Mouse (Mus musculus) brown adipose tissue, adult 24 weeks (tissue): Measurements from ENCODE around the gene Styx. TPM values are rescaled to one million over a fixed set of nuclear protein-coding genes. Genes with fewer than 3 reads are reported as not detected.
A peak's percentile ranks its signal among the peaks of the same experiment; 100 is the strongest.
"Not testable (repeated sequence)": the region's sequence is repeated elsewhere in the genome, so short reads cannot be mapped to it uniquely, and the experiment has no call there.

Experiments used
- H3K27ac ChIP-seq: fragments of 200-500 bp; replicated peaks from 2 replicates; pipeline ENCODE4 v1.5.1; 2012; ENCODE audit warnings: low read depth, mild to moderate bottlenecking, low read length
- H3K4me1 ChIP-seq: fragments of 200-500 bp; 2 replicates; pipeline ENCODE4 v1.6.1; 2012; ENCODE audit warnings: low read length, mixed read lengths; ENCODE audit not compliant: control insufficient read depth, insufficient read depth, insufficient read length
- H3K4me3 ChIP-seq: fragments of 200-500 bp; 2 replicates; pipeline ENCODE4 v1.5.1; 2012; ENCODE audit warnings: low read depth, mild to moderate bottlenecking, low read length, moderate library complexity; ENCODE audit not compliant: insufficient read depth
- polyA plus RNA-seq: library from polyadenylated mRNA; stranded (reverse); fragments of >200 nt; gene quantifications from 2 replicates; pipeline ENCODE4 v1.2.4, GENCODE M21; 2012; ENCODE audit not compliant: missing spikeins, insufficient read depth, insufficient read length

Styx gene
- polyA plus RNA-seq, 1 experiment, result 16.1 TPM

DNA sequence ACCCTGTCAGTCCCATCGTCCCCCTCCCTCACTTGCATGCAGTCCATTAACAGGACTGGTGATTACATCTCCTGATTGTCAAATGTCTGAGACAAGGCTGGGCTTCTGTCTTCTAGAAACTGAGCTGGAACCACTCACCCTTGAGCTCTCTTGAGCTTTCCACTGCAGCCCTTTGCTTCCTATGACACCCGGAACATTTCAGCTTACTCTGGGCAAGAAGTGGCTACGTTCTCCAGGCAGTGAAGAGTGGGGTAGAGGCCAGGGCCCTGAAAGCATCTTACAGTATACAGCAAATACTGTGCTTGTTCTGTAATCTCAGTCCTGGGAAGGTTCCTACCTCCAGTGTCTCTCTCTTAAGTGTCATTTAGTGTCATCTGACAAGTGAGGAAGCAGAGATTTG lies 38.3 kb downstream of the Styx start:
- Histone ChIP-seq H3K27ac (peak overlapping the region; percentile 54), H3K4me3 (peak overlapping the region; percentile 86), H3K4me1 (peaks cover 2% of the 10 kb centered on the region; the same call in 1 of the 2 replicates)

DNA sequence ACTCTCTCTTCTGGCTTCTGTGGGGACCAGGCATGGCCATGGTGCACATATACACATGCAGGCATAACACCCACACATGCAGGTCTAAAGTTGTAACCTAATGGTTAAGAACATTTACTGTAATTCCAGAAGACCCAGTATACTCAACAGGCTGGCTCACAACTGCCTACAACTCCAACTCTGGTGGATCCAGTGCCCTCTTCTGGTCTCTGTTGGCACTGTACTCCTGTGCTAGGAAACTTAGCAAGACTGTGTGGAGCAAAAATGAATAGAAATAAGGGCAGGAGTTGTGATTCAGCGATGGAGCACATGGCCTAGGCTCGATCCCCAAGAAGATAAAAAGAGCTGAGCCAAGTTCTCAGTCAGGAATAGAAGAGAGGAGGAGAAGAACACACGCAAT lies 48.9 kb downstream of the Styx start:
- H3K4me3 ChIP-seq, result no peak overlapping the region
- H3K27ac ChIP-seq, result no peak overlapping the region
- H3K4me1 ChIP-seq, result no peaks in the 10 kb centered on the region

DNA sequence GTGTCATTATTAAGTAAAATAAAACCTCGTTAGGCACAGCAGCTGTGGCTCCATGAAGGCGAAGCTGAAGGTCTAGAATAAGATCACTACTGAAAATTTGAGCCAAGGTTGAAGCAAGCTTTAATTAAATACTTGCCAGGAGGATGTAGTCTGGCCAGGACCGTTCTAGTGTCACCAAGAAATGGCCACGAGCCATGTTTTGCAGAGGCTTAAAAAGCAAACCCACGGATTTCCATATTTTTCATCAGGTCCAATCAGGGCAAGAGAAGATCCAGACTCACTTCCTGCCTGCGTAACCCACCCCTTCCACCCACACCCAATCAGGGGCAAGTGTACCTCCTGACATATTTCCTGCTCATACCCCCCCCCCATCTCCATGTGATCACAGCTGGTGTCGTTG lies 52.8 kb downstream of the Styx start:
- Histone ChIP-seq H3K4me1 (no peaks in the 10 kb centered on the region), H3K4me3 (no peak overlapping the region), H3K27ac (no peak overlapping the region)

DNA sequence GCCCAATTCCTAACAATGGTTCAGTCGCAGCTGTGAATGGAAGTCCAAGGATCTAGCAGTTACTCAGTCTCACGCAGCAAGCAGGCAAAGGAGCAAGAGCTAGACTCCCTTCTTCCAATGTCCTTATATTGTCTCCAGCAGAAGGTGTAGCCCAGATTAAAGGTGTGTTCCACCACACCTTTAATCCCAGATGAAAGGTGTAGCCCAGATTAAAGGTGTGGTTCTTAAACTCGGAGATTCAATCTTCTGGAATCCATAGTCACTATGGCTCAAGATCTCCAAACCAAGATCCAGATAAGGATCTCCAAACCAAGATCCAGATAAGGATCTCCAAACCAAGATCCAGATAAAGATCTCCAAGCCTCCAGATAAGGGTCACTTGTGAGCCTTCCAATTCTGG lies 53.9 kb downstream of the Styx start, which contains the start of gene Gnpnat1:
TSS of gene Gnpnat1 (minus strand) at position 101 of the 400 bp plus-strand sequence.
- H3K27ac ChIP-seq, H3K4me1 ChIP-seq, H3K4me3 ChIP-seq: not testable (repeated sequence)

DNA sequence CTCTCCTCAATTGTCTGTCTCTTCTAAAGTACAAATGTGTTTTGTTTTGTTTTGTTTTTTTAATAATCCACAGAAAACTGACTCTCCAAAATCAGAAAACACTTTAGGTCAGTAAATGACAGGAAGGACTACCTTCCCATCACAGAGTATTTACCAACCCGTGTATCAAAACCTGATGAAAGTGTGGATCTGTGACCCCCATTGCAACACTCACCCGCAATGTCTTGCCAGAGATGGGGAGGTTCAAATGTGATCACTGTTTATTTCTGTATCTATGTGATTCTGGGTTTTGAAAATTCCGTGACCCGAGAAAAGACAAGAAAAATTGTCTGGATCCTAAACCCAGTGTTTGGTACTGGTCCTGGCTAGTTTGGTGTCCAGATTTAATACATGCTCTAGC lies 65.4 kb downstream of the Styx start:
- no peak overlapping the region for H3K4me3 ChIP-seq
- H3K27ac ChIP-seq, result no peak overlapping the region
- peaks cover 2% of the 10 kb centered on the region; the same call in 1 of the 2 replicates for H3K4me1 ChIP-seq

DNA sequence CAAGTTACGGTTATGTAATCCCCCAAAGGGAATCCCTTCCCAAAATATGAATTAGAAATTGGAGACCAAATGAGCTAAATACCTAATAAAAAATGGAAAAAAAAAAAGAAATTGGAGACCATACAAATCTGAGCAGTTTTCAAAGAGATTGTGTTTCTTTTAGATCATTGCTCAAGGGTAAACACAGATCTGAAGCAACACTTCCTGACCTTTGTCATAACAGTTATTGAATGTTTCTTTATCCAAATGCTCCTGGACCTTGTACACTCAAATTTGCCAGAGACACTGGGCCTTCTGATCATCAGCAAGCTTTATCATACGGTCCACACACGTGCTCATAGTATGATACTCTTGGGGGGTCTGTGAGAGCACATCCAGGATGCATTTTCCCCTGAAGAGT lies 67.7 kb downstream of the Styx start:
- Histone ChIP-seq H3K4me1 (peaks cover 2% of the 10 kb centered on the region; the same call in 1 of the 2 replicates), H3K27ac (peak overlapping the region; percentile 39; the same call in 1 of the 2 replicates), H3K4me3 (no peak overlapping the region)

DNA sequence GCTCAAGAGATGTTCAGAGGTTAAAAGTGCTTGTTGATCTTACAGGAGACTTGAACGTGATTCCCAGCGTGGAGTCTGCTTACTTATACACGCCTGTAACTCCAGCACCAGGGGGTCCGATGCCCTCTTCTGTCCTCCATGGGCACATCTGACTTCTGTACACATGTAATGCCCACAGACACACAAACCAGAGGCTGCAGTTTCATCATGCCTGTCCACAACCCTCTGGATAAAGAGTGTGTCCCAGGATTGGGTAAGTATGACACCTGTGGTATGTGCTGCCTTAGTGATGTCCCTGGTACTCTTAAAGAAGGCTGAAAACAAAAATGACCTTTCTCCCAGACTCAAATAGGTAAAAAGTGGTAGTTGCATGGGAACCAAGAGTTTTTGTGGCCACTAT lies 68.4 kb downstream of the Styx start:
- H3K4me3 ChIP-seq, result no peak overlapping the region
- no peak overlapping the region for H3K27ac ChIP-seq

DNA sequence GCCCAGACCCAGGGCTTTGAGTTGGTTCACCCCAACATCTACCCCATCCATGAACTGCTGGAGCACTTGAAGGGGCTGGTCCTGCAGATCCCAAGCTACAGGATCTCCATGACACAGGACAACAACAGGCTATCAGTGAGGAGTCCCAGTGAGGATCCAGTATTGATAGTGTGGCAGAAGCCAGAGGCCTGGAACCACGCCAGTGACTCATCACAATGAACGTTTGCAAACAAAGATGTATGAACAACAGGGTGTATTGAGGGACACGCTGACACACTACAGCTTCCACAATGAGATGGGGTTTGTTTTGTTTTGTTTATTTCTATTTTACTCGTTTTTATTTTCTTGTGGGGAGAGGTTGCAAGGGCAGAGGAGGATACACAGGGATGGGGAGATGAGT lies 71.5 kb downstream of the Styx start:
- Histone ChIP-seq H3K4me3 (no peak overlapping the region), H3K27ac (no peak overlapping the region), H3K4me1 (peaks cover 2% of the 10 kb centered on the region; the same call in 1 of the 2 replicates)

More for the DNA sequence above, 68.4 kb downstream of the Styx start:
- H3K4me1 ChIP-seq, result peaks cover 2% of the 10 kb centered on the region; the same call in 1 of the 2 replicates

DNA sequence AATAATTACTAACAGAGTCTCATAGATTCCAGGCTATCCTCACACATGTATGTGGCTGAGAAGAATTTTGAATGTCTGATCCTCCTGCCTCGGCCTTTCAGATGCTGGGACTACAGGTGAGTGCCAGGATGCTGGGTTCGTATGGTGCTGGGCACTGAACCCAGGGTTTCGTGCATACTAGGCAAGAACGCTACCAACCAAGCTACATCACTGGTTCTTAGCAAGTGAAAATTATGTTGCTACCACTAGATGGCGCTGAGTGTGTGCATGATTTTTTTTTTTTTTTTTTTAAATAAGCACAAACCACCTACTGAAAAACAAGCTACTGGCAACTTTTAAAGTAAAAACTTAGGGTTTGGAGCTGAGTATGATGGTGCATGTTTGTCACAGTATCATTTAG lies 72.3 kb downstream of the Styx start:
- Histone ChIP-seq H3K27ac (no peak overlapping the region), H3K4me3 (no peak overlapping the region), H3K4me1 (peaks cover 2% of the 10 kb centered on the region; the same call in 1 of the 2 replicates)

DNA sequence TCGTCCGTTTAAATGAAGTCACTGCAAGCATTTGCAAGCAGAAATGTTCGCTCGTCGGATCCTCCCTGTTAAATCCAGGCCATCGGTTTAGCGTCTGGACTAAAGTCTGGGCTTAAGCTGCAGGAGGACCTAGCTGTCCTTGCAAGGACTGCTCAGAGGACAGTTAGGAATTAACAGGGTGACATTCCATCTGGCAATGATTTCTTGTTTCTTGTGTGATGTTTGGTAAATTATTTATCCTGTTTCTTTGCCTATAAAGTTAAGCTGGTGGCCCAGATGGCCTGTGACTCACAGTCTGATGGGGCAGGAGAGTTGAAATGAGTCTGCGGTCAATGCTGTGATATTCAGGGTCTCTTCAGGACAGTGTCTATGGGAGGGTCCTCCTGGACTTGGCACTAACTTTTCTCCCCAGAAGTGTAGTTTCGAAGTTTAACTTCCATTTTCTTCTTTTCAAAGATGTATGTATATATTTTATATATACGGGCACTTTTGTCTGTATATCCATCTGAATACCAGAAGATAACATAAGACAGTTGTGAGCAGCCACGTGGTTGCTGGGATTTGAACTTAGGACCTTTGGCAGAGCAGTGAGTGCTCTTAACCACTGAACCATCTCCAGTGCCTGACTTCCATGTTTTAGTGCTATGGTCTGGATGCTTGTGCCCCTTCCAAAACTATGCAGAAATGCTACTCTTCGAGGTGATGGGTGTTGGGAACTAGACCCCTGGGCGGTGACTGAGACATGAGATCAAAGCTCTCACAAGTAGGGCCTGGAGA lies 79.4 kb downstream of the Styx start:
- H3K4me3 ChIP-seq, result no peak overlapping the region
- H3K27ac ChIP-seq, result no peak overlapping the region
- H3K4me1 ChIP-seq, result no peaks in the 10 kb centered on the region

DNA sequence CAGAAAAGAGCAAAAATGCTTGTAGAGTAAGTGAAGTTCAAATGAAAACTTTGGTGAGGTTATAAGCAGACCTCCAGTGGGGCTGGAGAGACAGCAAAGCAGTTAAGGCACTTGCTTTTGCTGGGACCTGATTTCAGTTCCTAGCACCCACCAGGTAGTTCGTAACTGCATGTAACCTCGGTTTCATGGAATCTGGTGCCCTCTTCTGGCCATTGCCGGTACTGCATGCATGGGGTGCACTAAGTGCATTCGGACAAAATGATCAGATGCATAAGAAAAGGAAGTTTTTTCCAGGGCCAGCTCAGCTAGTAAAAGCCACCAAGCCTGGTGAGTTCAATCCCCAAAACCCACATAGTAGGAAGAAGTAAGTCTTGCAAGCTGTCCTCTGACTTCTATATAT lies 81.1 kb downstream of the Styx start:
- no peak overlapping the region for H3K4me3 ChIP-seq
- H3K27ac ChIP-seq, result no peak overlapping the region
- H3K4me1 ChIP-seq, result no peaks in the 10 kb centered on the region

DNA sequence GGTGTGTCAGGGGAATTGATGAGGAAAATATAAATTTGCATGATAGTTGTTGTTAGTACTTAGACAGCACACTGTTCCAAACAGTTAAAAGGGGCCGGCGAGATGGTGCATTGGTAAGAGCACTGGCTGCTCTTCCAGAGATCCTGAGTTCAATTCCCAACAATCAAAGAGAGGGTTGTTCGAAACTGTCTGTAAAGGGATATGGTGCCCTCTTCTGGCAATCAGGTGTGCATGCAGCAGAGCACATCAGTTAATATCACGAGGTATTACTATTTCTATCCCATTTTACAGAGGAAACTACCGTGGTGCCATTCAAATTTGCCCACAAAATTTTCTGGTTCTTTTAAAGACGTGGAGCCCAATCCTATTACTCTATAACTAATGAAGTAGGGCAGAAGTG lies 83.3 kb downstream of the Styx start:
- Histone ChIP-seq H3K27ac (no peak overlapping the region), H3K4me1 (peaks cover 6% of the 10 kb centered on the region; the same call in 1 of the 2 replicates), H3K4me3 (no peak overlapping the region)

DNA sequence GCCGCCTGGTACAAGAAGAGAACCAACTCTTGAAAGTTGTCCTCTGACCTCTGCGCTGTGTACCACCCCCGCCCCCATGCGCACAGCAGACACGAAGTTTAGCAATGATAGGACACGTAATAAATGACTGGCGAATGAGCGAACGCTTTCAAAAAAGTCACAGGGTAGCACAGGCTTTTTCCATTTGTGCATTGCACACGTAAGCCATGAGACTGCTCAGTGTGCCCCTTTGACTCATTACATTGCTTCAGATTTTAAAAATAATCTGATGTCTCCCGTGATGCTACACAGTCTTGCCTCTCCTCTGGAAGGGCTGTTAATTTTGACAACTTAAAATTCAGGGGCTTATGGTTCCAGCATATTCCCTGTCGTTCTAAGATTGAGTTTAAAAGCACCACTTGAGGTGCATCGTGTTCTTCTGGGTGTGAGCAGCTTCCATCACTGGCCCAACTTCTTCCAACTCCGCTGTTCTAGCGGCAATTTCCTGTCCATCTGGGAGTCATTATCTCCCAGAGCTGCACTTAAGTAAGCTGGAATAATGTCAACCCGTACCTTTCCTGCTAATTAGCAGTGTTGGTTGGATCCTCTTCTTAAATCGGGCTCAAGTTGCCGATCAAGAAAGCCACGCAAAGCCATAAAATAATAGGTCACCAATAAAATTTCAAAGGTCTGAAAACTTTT lies 87.5 kb downstream of the Styx start:
- no peak overlapping the region for H3K4me3 ChIP-seq
- H3K27ac ChIP-seq, result 0 out of 2 replicates have a peak overlapping the region, but pooled peaks have one; percentile 8
- peaks cover 16% of the 10 kb centered on the region for H3K4me1 ChIP-seq

DNA sequence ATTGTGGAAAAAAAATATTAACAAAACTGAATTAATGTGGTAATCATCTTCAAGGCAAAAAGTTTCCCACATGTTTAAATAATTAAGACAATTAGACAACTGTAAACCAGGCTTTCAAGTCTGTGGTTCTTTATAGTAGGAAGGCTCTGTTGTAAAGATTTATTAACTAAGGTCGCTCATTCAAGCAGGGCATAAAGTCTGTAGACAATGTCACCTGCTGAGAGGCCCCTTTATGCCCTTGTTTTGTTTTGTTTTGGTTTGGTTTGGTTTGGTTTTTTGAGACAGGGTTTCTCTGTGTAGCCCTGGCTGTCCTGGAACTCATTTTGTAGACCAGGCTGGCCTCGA lies 88.0 kb downstream of the Styx start:
- H3K4me3 ChIP-seq, result no peak overlapping the region
- H3K27ac ChIP-seq, result no peak overlapping the region
- peaks cover 17% of the 10 kb centered on the region for H3K4me1 ChIP-seq

DNA sequence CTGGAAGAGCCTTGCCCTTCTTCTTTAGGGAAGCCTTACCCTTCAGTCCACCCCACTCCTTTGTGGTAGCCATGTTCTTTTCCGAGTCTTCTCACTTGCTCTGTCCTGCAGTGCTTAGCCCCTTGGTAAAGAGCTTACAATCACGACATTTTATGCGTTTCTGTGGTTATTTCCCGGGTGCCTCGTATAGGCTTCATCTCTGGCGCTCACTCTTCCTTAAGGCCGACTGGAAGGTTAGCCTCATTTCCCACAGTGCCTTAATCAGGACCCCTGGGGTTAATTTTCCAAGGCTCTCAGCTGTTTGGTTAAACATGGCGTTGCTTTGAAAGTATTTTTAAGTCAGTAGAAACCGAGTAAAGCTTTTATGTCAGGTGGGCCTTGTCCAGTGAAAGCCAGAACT lies 88.5 kb downstream of the Styx start:
- Histone ChIP-seq H3K4me3 (no peak overlapping the region), H3K4me1 (peaks cover 17% of the 10 kb centered on the region), H3K27ac (no peak overlapping the region)

DNA sequence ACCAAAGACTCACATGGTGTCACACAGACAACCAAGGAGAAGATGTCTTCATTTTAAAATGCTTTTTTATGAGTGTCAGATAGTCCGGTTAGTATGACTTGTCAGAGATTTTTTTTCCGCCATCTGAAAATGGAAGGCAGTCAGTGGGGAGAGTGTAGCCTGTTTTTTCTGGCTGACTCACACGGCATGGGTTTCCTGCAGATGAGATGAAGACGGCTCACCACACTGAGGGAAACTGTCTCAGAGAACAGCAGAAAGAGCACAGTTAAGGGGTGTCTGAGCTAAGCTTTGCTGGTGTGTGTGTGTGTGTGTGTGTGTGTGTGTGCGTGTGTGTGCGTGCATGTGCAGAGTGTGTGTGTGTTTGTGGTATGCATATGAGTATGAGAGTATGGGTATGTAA lies 90.4 kb downstream of the Styx start:
- Histone ChIP-seq H3K4me1 (peaks cover 21% of the 10 kb centered on the region), H3K4me3 (no peak overlapping the region), H3K27ac (no peak overlapping the region)
